5 mouse cellular contexts compared by ENCODE assay signal in genomic region chr7:75788801-75789135, GRCm38 (mm10). TPM values are rescaled to one million over a fixed set of nuclear protein-coding genes. Genes with fewer than 3 reads are reported as not detected.
DNase-seq lines count a peak whose midpoint lies in the region; ATAC-seq and TF ChIP-seq lines count a peak whose summit lies in the region.
"Not testable (repeated sequence)": the region's sequence is repeated elsewhere in the genome, so short reads cannot be mapped to it uniquely, and the experiment has no call there.

No protein-coding gene starts in this region.

- not testable (repeated sequence) for H3K4me2 ChIP-seq in liver, embryonic 12.5 days; liver, embryonic 15.5 days

- TF ChIP-seq CTCF in heart, adult 2 months (IDR thresholded peaks at IDR 0.05): not testable (repeated sequence)

- H3K9ac ChIP-seq in heart, adult 2 months (ENCODE audit: low read depth, low read length); liver, embryonic 12.5 days; liver, embryonic 15.5 days: not testable (repeated sequence)

- H3K27ac ChIP-seq in heart, adult 2 months: peak overlapping the region; percentile 67
- not testable (repeated sequence) for H3K27ac ChIP-seq in liver, embryonic 12.5 days; liver, embryonic 15.5 days (replicated peaks)
- H3K27ac ChIP-seq in macrophage: peak overlapping the region; percentile 10; the same call in 1 of the 2 replicates

- H3K27me3 ChIP-seq in heart, adult 2 months (ENCODE audit: control insufficient read depth, insufficient read depth, low read length); liver, embryonic 12.5 days (replicated peaks); liver, embryonic 15.5 days: not testable (repeated sequence)

- not testable (repeated sequence) for H3K4me3 ChIP-seq in heart, adult 2 months; liver, embryonic 12.5 days; liver, embryonic 15.5 days (replicated peaks); macrophage (ENCODE audit: inconsistent target)

- not testable (repeated sequence) for DNase-seq in heart, adult 2 months

- intact Hi-C loops in heart, adult 2 months (cut with DNase I): not testable (repeated sequence)

- TF ChIP-seq EP300 in heart, adult 2 months (IDR thresholded peaks at IDR 0.05; ENCODE audit: insufficient read depth, low read depth, low read length): not testable (repeated sequence)

- ATAC-seq in erythroblast, adult 5-6 weeks (replicated peaks; ENCODE audit: low FRiP score, poor library complexity, severe bottlenecking): 0 out of 2 replicates have a peak, but pooled peaks have one; percentile 20
- ATAC-seq in liver, embryonic 12.5 days: peak; percentile 59
- ATAC-seq in liver, embryonic 15.5 days (ENCODE audit: insufficient read depth): peak; percentile 34; the same call in 1 of the 2 replicates

- peaks cover 10% of the 10 kb centered on the region for H3K4me1 ChIP-seq in heart, adult 2 months (ENCODE audit: control insufficient read depth, insufficient read depth, low read length)
- H3K4me1 ChIP-seq in liver, embryonic 12.5 days: peaks cover 42% of the 10 kb centered on the region
- H3K4me1 ChIP-seq in liver, embryonic 15.5 days (replicated peaks): peaks cover 29% of the 10 kb centered on the region

- not testable (repeated sequence) for H3K36me3 ChIP-seq in heart, adult 2 months (ENCODE audit: control insufficient read depth, insufficient read depth, low read length); liver, embryonic 12.5 days; liver, embryonic 15.5 days (replicated peaks); macrophage (ENCODE audit: inconsistent target)

- H3K9me3 ChIP-seq in liver, embryonic 12.5 days (replicated peaks); liver, embryonic 15.5 days (replicated peaks): not testable (repeated sequence)

- 83% methylated on average over 3 of the region's 3 CpGs for WGBS in heart, adult 2 months
- 55% methylated on average over 3 of the region's 3 CpGs for WGBS in liver, embryonic 12.5 days (ENCODE audit: insufficient replicate concordance)
- 27% methylated on average over 3 of the region's 3 CpGs for WGBS in liver, embryonic 15.5 days (ENCODE audit: insufficient replicate concordance)
- 90% methylated on average over 2 of the region's 3 CpGs for WGBS in macrophage (ENCODE audit: missing documents)

- TF ChIP-seq POLR2A in heart, adult 2 months (IDR thresholded peaks at IDR 0.05; ENCODE audit: insufficient read depth, low read depth, low read length): not testable (repeated sequence)

- not testable (repeated sequence) for H3K79me2 ChIP-seq in heart, adult 2 months (replicated peaks; ENCODE audit: control insufficient read depth, insufficient read depth, low read length); macrophage (ENCODE audit: inconsistent target)

RNA-seq across cellular contexts. Expression of gene Klhl25, which starts 59.3 kb away (rescaled TPM):
- 74.7 and 77.5 TPM in 2 replicates for total RNA-seq in erythroblast, adult 5-6 weeks (2015; ENCODE audit: low replicate concordance)
- total RNA-seq in erythroblast, adult 5-6 weeks (2017; ENCODE audit: low replicate concordance): 189 and 190 TPM in 2 replicates
- total RNA-seq in heart, adult 2 months (2021): 1 to 10 TPM; 4.8 to 6.4 TPM
- polyA plus RNA-seq in heart, adult 2 months (2012; rRNA removed): 5.9 and 7.1 TPM in 2 replicates
- 12.1 and 12.2 TPM in 2 replicates for polyA plus RNA-seq in liver, embryonic 12.5 days (2016; fragmentation: Nextera tagmentation; extraction: Ambion mirVana)
- polyA plus RNA-seq in liver, embryonic 15.5 days (2015; fragmentation: Nextera tagmentation; extraction: Ambion mirVana): 15.5 and 19.8 TPM in 2 replicates
- total RNA-seq in macrophage (2018; cell fraction: chromatin; rRNA removed): 100 to 1,000 TPM in 5 of 26 experiments, 10 to 100 TPM in 18, 1 to 10 TPM in 3; 7.8 to 337 (median 23.7) TPM
- 10 to 100 TPM in 15 of 26 experiments, 1 to 10 TPM in 11; 6.3 to 85.8 (median 10.7) TPM for total RNA-seq in macrophage (2018; cell fraction: cytosol; rRNA removed)
- 100 to 1,000 TPM in 5 of 26 experiments, 10 to 100 TPM in 20, 1 to 10 TPM in 1; 5.2 to 194 (median 24.0) TPM for total RNA-seq in macrophage (2018; cell fraction: nucleus; rRNA removed)
- polyA plus RNA-seq in macrophage (2018): 4.5 to 9.8 TPM (median 9.4 TPM) in 3 replicates
